Mouse (Mus musculus): ENCODE data around the gene Sdhb. TPM values are rescaled to one million over a fixed set of nuclear protein-coding genes. Genes with fewer than 3 reads are reported as not detected.

Sdhb gene
- polyA plus RNA-seq, 1 experiment from 2014 or later: 428 TPM

DNA sequence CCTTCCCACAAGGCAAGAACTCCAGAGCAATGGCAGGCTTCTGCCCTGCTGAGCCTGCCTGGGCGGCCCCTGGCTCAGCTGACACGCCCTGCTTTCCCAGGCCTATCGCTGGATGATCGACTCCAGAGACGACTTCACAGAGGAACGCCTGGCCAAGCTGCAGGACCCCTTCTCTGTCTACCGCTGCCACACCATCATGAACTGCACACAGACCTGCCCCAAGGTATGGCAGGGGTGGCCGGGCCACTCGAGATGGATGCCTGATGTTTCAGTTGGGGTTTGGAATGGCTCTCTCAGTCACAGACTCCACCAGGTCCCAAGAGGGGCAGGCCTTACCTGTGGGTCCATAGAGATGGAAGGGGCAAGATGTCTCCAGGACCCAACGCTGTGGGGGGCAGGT, 16.3 kb downstream of the Sdhb start:
- H3K36me3 ChIP-seq (ENCODE audit: control insufficient read depth, insufficient read depth, low read length): peaks cover 19% of the 10 kb centered on the region
- no peak for DNase-seq (ENCODE audit: low spot score)
- no peak overlapping the region for H3K4me2 ChIP-seq (replicated peaks; ENCODE audit: low read depth, low read length)
- no peak overlapping the region for H3K9ac ChIP-seq (ENCODE audit: low read depth, low read length)
- ATAC-seq (ENCODE audit: low FRiP score): no peak
- no peaks in the 10 kb centered on the region for H3K4me1 ChIP-seq (replicated peaks; ENCODE audit: control insufficient read depth, insufficient read depth, low read length)
- 91% methylated on average over 10 of the region's 10 CpGs for WGBS
- no peaks in the 10 kb centered on the region for H3K27me3 ChIP-seq (ENCODE audit: control insufficient read depth, insufficient read depth, low read length)
- H3K4me3 ChIP-seq (ENCODE audit: low read depth, low read length): no peak overlapping the region
- H3K9me3 ChIP-seq (ENCODE audit: control insufficient read depth, low read length): no peaks in the 10 kb centered on the region
- H3K27ac ChIP-seq (ENCODE audit: low read depth, low read length): no peak overlapping the region

DNA sequence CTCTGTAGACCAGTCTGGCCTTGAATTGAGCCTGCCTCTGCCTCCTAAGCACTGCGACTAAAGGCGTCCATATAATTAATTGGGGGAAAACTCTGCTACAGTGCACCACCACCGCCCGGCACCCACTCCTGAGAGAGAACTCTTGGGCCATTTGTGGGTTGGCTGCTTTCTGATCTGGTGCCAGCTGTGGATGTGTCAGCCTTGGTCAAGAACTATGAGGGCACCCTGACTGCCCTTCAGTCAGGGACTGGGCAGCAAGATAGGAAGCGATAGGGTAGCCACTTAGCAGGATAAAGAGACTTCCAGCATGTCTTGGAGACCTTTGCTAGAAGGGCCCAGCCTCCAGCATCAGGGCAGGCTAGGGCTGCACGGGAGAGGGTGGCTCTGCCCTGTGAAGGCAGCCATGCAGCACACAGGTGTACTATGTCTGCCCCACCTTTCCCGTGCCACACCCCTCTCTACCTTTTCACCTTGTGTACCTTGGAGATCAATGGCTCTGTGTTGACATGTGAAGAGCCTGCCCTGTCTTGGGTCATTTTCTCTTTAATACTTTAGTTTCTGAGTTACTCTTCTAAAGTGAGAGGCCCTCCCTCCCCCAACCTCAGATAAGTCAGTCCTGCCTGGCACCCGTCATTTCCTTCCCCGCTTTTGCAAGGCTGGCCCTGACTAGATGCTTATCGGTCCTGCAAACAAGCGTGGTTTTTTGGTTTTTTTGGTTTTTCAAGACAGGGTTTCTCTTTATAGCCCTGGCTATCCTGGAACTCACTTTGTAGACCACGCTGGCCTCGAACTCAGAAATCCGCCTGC, 17.1 kb downstream of the Sdhb start:
- Histone ChIP-seq H3K27me3 (ENCODE audit: control insufficient read depth, insufficient read depth, low read length) (no peaks in the 10 kb centered on the region), H3K4me2 (replicated peaks; ENCODE audit: low read depth, low read length) (no peak overlapping the region), H3K9me3 (ENCODE audit: control insufficient read depth, low read length) (no peaks in the 10 kb centered on the region), H3K27ac (ENCODE audit: low read depth, low read length) (no peak overlapping the region), H3K4me3 (ENCODE audit: low read depth, low read length) (no peak overlapping the region), H3K9ac (ENCODE audit: low read depth, low read length) (no peak overlapping the region), H3K4me1 (replicated peaks; ENCODE audit: control insufficient read depth, insufficient read depth, low read length) (no peaks in the 10 kb centered on the region), H3K36me3 (ENCODE audit: control insufficient read depth, insufficient read depth, low read length) (peaks cover 15% of the 10 kb centered on the region)
- WGBS: 96% methylated on average over 14 of the region's 14 CpGs
- ATAC-seq (ENCODE audit: low FRiP score) (no peak), DNase-seq (ENCODE audit: low spot score) (no peak)

DNA sequence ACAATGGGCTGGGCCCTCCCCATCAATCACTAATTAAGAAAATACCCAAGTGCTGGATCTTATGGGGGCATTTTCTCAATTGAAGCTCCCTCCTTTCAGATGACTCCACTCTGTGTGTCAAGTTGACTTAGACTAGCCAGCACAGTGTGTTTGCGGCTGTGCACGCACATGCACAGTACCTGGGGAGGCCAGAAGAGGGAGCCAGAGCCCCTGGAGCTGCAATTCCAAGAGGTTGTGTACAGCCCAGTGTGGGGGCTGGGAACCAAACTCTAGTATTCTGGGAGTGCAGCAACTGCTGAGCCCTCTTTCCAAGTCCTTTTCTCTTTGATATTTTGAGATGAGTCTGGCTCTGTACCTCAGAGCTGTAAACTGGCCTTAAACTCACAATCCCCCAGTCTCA, 20.6 kb downstream of the Sdhb start:
- WGBS: 79% methylated on average over 2 of the region's 2 CpGs

DNA sequence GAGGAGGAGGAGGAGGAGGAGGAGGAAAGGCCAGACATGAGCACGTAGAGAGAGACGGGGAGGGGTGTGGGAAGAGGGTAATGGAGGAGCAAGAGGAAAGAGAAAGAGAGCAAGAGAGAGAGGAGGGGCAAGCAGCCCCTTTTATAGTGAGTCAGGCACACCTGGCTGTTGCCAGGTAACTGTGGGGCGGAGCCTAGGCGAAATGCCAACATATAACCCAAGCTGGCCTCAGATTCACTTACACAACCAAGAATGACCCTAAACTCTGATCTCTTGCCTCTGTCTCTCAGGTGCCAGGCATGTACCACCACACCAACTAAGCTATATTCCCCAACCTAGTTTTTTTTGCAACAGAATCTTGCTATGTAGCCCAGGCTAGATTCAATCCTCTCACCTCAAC, 21.8 kb downstream of the Sdhb start:
- no peak for ATAC-seq (ENCODE audit: low FRiP score)
- Histone ChIP-seq H3K9me3 (ENCODE audit: control insufficient read depth, low read length) (no peaks in the 10 kb centered on the region), H3K27ac (ENCODE audit: low read depth, low read length) (no peak overlapping the region), H3K27me3 (ENCODE audit: control insufficient read depth, insufficient read depth, low read length) (no peaks in the 10 kb centered on the region), H3K4me1 (replicated peaks; ENCODE audit: control insufficient read depth, insufficient read depth, low read length) (no peaks in the 10 kb centered on the region), H3K9ac (ENCODE audit: low read depth, low read length) (no peak overlapping the region), H3K4me2 (replicated peaks; ENCODE audit: low read depth, low read length) (no peak overlapping the region), H3K36me3 (ENCODE audit: control insufficient read depth, insufficient read depth, low read length) (peaks cover 5% of the 10 kb centered on the region; the same call in 1 of the 2 replicates), H3K4me3 (ENCODE audit: low read depth, low read length) (no peak overlapping the region)
- DNase-seq (ENCODE audit: low spot score): no peak
- WGBS: 63% methylated on average over 4 of the region's 4 CpGs

More for the DNA sequence above, 20.6 kb downstream of the Sdhb start:
- peaks cover 5% of the 10 kb centered on the region; the same call in 1 of the 2 replicates for H3K36me3 ChIP-seq (ENCODE audit: control insufficient read depth, insufficient read depth, low read length)
- H3K4me3 ChIP-seq (ENCODE audit: low read depth, low read length): no peak overlapping the region
- H3K9me3 ChIP-seq (ENCODE audit: control insufficient read depth, low read length): no peaks in the 10 kb centered on the region
- ATAC-seq (ENCODE audit: low FRiP score): no peak
- no peak for DNase-seq (ENCODE audit: low spot score)
- H3K4me1 ChIP-seq (replicated peaks; ENCODE audit: control insufficient read depth, insufficient read depth, low read length): no peaks in the 10 kb centered on the region
- H3K9ac ChIP-seq (ENCODE audit: low read depth, low read length): no peak overlapping the region
- H3K27ac ChIP-seq (ENCODE audit: low read depth, low read length): no peak overlapping the region
- H3K27me3 ChIP-seq (ENCODE audit: control insufficient read depth, insufficient read depth, low read length): no peaks in the 10 kb centered on the region
- no peak overlapping the region for H3K4me2 ChIP-seq (replicated peaks; ENCODE audit: low read depth, low read length)

DNA sequence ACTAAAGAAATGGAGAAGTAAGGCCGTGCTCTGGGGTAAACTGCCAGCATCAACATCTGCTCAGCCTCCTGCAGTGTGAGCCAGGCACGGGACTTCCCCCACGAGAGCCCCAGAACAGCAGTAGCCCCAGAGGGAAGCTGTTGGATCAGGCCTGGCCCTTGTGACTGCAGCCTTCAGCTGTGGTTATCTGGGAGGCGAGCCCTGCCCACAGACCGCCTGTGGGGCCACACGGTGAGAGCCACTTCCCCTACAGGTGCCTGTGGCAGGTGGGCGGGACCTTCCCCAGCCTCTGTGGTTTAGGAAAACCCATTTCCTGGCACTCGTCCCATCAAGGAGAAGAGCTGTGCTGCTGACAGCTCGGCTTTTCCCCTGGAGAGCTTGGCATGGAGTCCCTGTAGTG, 22.4 kb downstream of the Sdhb start:
- DNase-seq (ENCODE audit: low spot score): no peak
- Histone ChIP-seq H3K4me2 (replicated peaks; ENCODE audit: low read depth, low read length) (no peak overlapping the region), H3K36me3 (ENCODE audit: control insufficient read depth, insufficient read depth, low read length) (peaks cover 5% of the 10 kb centered on the region; the same call in 1 of the 2 replicates), H3K27ac (ENCODE audit: low read depth, low read length) (no peak overlapping the region), H3K27me3 (ENCODE audit: control insufficient read depth, insufficient read depth, low read length) (no peaks in the 10 kb centered on the region), H3K4me1 (replicated peaks; ENCODE audit: control insufficient read depth, insufficient read depth, low read length) (no peaks in the 10 kb centered on the region), H3K9me3 (ENCODE audit: control insufficient read depth, low read length) (no peaks in the 10 kb centered on the region), H3K9ac (ENCODE audit: low read depth, low read length) (no peak overlapping the region), H3K4me3 (ENCODE audit: low read depth, low read length) (no peak overlapping the region)
- no peak for ATAC-seq (ENCODE audit: low FRiP score)
- 22% methylated on average over 9 of the region's 9 CpGs for WGBS

DNA sequence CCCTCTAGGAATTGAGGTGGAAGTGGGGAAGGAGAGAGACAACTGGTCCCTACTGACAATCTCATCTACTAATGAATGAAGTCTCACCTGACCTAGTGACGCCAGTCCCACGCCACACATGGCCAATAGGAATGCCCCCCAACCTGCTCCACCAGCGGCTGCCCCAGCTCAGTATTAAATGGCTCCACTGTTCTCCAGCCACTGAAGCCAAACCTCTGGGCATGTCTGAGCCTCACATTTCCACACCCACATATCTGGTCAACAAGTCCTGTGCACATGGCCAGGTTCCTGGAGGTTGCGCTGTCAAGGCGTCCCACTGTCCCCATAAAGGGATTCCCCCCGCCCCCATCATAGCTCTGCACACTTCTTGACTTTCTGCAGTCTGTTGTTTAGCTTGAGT, 23.5 kb downstream of the Sdhb start:
- Histone ChIP-seq H3K9ac (ENCODE audit: low read depth, low read length) (no peak overlapping the region), H3K27me3 (ENCODE audit: control insufficient read depth, insufficient read depth, low read length) (no peaks in the 10 kb centered on the region), H3K9me3 (ENCODE audit: control insufficient read depth, low read length) (no peaks in the 10 kb centered on the region), H3K4me3 (ENCODE audit: low read depth, low read length) (no peak overlapping the region), H3K36me3 (ENCODE audit: control insufficient read depth, insufficient read depth, low read length) (no peaks in the 10 kb centered on the region), H3K4me2 (replicated peaks; ENCODE audit: low read depth, low read length) (no peak overlapping the region), H3K27ac (ENCODE audit: low read depth, low read length) (no peak overlapping the region), H3K4me1 (replicated peaks; ENCODE audit: control insufficient read depth, insufficient read depth, low read length) (no peaks in the 10 kb centered on the region)
- no peak for DNase-seq (ENCODE audit: low spot score)
- ATAC-seq (ENCODE audit: low FRiP score): no peak
- WGBS: 86% methylated on average over 6 of the region's 6 CpGs

DNA sequence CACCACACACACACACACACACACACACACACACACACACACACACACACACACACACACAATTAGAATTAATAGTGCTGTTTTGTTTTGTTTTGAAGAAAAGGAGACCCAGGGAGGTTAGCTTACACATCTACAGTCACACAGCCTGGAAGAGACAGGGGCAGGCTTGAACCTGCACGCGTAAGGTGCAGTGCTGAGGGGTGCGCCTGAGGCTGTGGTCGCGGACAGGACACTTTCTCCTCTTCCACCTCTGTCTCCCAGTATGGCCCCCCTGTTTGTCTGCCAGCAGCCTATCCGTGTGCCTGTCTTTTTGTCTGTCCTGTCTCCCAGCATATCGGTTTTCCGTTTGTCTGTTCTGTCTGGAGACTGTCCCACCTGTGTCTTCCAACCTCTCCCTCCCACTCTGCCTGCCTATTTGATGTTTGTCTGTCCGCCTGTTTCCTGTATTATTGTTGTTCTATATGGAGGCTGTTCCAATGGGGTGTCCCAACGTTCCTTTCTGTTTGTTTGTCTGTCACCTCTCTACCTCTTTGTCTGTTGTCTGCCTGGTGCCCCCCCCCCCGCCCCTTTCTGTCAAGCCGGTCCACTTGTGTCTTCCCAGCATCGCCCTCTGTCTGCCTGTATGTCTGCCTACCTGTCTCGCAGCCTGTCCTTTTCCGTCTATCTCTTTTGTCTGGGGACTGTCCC, 25.2 kb downstream of the Sdhb start:
- Histone ChIP-seq H3K4me1 (replicated peaks; ENCODE audit: control insufficient read depth, insufficient read depth, low read length) (no peaks in the 10 kb centered on the region), H3K4me2 (replicated peaks; ENCODE audit: low read depth, low read length) (peak overlapping the region; percentile 74), H3K36me3 (ENCODE audit: control insufficient read depth, insufficient read depth, low read length) (no peaks in the 10 kb centered on the region), H3K9ac (ENCODE audit: low read depth, low read length) (peak overlapping the region; percentile 92), H3K9me3 (ENCODE audit: control insufficient read depth, low read length) (no peaks in the 10 kb centered on the region), H3K27ac (ENCODE audit: low read depth, low read length) (peak overlapping the region; percentile 66), H3K27me3 (ENCODE audit: control insufficient read depth, insufficient read depth, low read length) (no peaks in the 10 kb centered on the region), H3K4me3 (ENCODE audit: low read depth, low read length) (peak overlapping the region; percentile 94)
- DNase-seq (ENCODE audit: low spot score): peak; percentile 25
- ATAC-seq (ENCODE audit: low FRiP score): peak; percentile 25
- WGBS: 34% methylated on average over 14 of the region's 15 CpGs

DNA sequence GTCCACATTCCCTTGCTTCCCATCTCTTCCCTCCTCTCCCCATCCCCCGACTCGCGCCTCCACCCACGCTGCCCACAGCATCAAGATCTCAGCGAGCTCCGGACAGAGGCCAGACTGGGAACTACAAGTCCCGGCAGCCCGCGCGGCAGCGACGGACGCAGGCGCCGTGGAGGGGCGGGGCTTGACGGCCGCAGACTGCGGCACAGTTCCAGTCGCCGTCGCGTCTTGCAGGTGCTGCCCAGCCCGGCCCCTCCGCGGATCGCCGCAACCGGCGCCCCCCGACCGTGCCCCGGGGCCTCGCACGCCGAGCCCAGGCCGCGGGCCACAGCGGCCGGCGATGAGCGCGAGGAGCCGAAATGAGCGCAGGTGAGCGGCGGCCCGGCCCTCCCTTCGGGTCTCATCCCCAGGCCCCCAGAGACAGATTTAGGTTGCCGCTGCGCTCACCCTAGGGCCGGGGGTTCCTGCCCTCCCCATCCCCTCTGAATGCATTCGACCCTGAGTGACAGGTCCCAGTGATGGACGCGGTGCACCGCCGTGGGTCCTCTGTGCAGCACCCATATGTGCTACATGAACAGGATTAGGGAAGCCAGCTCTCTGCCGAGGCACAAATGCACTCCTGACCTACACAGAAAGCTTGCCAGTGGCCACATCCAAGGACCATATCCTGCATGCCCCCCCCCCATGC, 25.9 kb downstream of the Sdhb start, which contains the start of gene Atp13a2:
Atp13a2 (plus strand) TSS at position 163 of the 685 bp plus-strand sequence.
- peak; percentile 93 for ATAC-seq (ENCODE audit: low FRiP score)
- H3K4me1 ChIP-seq (replicated peaks; ENCODE audit: control insufficient read depth, insufficient read depth, low read length): no peaks in the 10 kb centered on the region

More for the DNA sequence above, 25.9 kb downstream of the Sdhb start, which contains the start of gene Atp13a2:
- Histone ChIP-seq H3K9me3 (ENCODE audit: control insufficient read depth, low read length) (no peaks in the 10 kb centered on the region), H3K36me3 (ENCODE audit: control insufficient read depth, insufficient read depth, low read length) (no peaks in the 10 kb centered on the region), H3K4me3 (ENCODE audit: low read depth, low read length) (peak within 1 kb of the TSS; percentile 94), H3K27ac (ENCODE audit: low read depth, low read length) (peak within 1 kb of the TSS; percentile 66), H3K4me2 (replicated peaks; ENCODE audit: low read depth, low read length) (peak within 1 kb of the TSS; percentile 74), H3K27me3 (ENCODE audit: control insufficient read depth, insufficient read depth, low read length) (no peaks in the 10 kb centered on the region), H3K9ac (ENCODE audit: low read depth, low read length) (peak within 1 kb of the TSS; percentile 92)
- DNase-seq (ENCODE audit: low spot score): peak; percentile 94
- 1% methylated on average over 52 of the region's 58 CpGs for WGBS

Measured in hindbrain, embryonic 11.5 days (tissue).